Mouse (Mus musculus): ENCODE measurements around the gene Fstl5.
A peak's percentile ranks its signal among the peaks of the same experiment; 100 is the strongest.

Fstl5 gene

GRCm38 (mm10) chr3:76074060-76074707, at the start of gene Fstl5:
Gene Fstl5, plus strand, starts transcription at chr3:76074270.
- ATAC-seq (ENCODE audit: insufficient number of reproducible peaks, low FRiP score, low TSS enrichment): peak; percentile 96

GRCm38 (mm10) chr3:76025523-76025922, 48.5 kb upstream of the Fstl5 start:
- ATAC-seq (ENCODE audit: insufficient number of reproducible peaks, low FRiP score, low TSS enrichment): no peak

- ATAC-seq (ENCODE audit: insufficient number of reproducible peaks, low FRiP score, low TSS enrichment): no peak
Observed at GRCm38 (mm10) chr3:76051124-76051523, 22.9 kb upstream of the Fstl5 start.

GRCm38 (mm10) chr3:76061996-76062395, 12.1 kb upstream of the Fstl5 start:
- no peak for ATAC-seq (ENCODE audit: insufficient number of reproducible peaks, low FRiP score, low TSS enrichment)

- peak; percentile 66 for ATAC-seq (ENCODE audit: insufficient number of reproducible peaks, low FRiP score, low TSS enrichment)
Observed at GRCm38 (mm10) chr3:76067920-76068319, 6.2 kb upstream of the Fstl5 start.

- ATAC-seq (ENCODE audit: insufficient number of reproducible peaks, low FRiP score, low TSS enrichment): no peak
Observed at GRCm38 (mm10) chr3:76072826-76073225, 1.2 kb upstream of the Fstl5 start.

GRCm38 (mm10) chr3:76140445-76140844, 66.4 kb downstream of the Fstl5 start:
- ATAC-seq (ENCODE audit: insufficient number of reproducible peaks, low FRiP score, low TSS enrichment): peak; percentile 84

GRCm38 (mm10) chr3:76147846-76148245, 73.8 kb downstream of the Fstl5 start:
- ATAC-seq (ENCODE audit: insufficient number of reproducible peaks, low FRiP score, low TSS enrichment): no peak

GRCm38 (mm10) chr3:76238834-76239233, 164.8 kb downstream of the Fstl5 start:
- ATAC-seq (ENCODE audit: insufficient number of reproducible peaks, low FRiP score, low TSS enrichment): no peak

GRCm38 (mm10) chr3:76251385-76251784, 177.3 kb downstream of the Fstl5 start:
- no peak for ATAC-seq (ENCODE audit: insufficient number of reproducible peaks, low FRiP score, low TSS enrichment)

GRCm38 (mm10) chr3:76292993-76293392, 218.9 kb downstream of the Fstl5 start:
- no peak for ATAC-seq (ENCODE audit: insufficient number of reproducible peaks, low FRiP score, low TSS enrichment)

- 0 out of 2 replicates have a peak, but pooled peaks have one; percentile 36 for ATAC-seq (ENCODE audit: insufficient number of reproducible peaks, low FRiP score, low TSS enrichment)
Observed at GRCm38 (mm10) chr3:76294394-76294793, 220.3 kb downstream of the Fstl5 start.

GRCm38 (mm10) chr3:76301026-76301773, 227.1 kb downstream of the Fstl5 start:
- peak; percentile 88 for ATAC-seq (ENCODE audit: insufficient number of reproducible peaks, low FRiP score, low TSS enrichment)

- ATAC-seq (ENCODE audit: insufficient number of reproducible peaks, low FRiP score, low TSS enrichment): no peak
Observed at GRCm38 (mm10) chr3:76316991-76317390, 242.9 kb downstream of the Fstl5 start.

GRCm38 (mm10) chr3:76319531-76319930, 245.5 kb downstream of the Fstl5 start:
- no peak for ATAC-seq (ENCODE audit: insufficient number of reproducible peaks, low FRiP score, low TSS enrichment)

- ATAC-seq (ENCODE audit: insufficient number of reproducible peaks, low FRiP score, low TSS enrichment): peak; percentile 83
Observed at GRCm38 (mm10) chr3:76322431-76322830, 248.4 kb downstream of the Fstl5 start.

- ATAC-seq (ENCODE audit: insufficient number of reproducible peaks, low FRiP score, low TSS enrichment): no peak
Observed at GRCm38 (mm10) chr3:76336922-76337321, 262.9 kb downstream of the Fstl5 start.

GRCm38 (mm10) chr3:76367000-76367399, 292.9 kb downstream of the Fstl5 start:
- ATAC-seq (ENCODE audit: insufficient number of reproducible peaks, low FRiP score, low TSS enrichment): no peak

GRCm38 (mm10) chr3:76369910-76370309, 295.8 kb downstream of the Fstl5 start:
- ATAC-seq (ENCODE audit: insufficient number of reproducible peaks, low FRiP score, low TSS enrichment): no peak

GRCm38 (mm10) chr3:76428775-76429372, 354.8 kb downstream of the Fstl5 start:
- peak; percentile 72 for ATAC-seq (ENCODE audit: insufficient number of reproducible peaks, low FRiP score, low TSS enrichment)

GRCm38 (mm10) chr3:76467229-76467874, 393.3 kb downstream of the Fstl5 start:
- no peak for ATAC-seq (ENCODE audit: insufficient number of reproducible peaks, low FRiP score, low TSS enrichment)
